Mouse (Mus musculus) stomach, postnatal 0 days (tissue): ENCODE results near the gene Cmtm6. TPM values are rescaled to one million over a fixed set of nuclear protein-coding genes. Genes with fewer than 3 reads are reported as not detected.

Experiments used
- ATAC-seq: fragments of 200-750 bp; cut with Nextera tagmentation; 2 replicates; pipeline ENCODE4 v1.8.0; 2017; ENCODE audit not compliant: low FRiP score, low TSS enrichment
- DNase-seq: peaks from one replicate; pipeline ENCODE4 v3.0.0-alpha.2; 2016; ENCODE audit warnings: low spot score
- H3K27ac ChIP-seq: fragments of 300-500 bp; sonication (generic); replicated peaks from 2 replicates; pipeline ENCODE4 v1.5.1; 2014; ENCODE audit warnings: mild to moderate bottlenecking, control low read depth
- H3K27me3 ChIP-seq: fragments of 300-500 bp; sonication (generic); 2 replicates; pipeline ENCODE4 v1.6.1; 2014; ENCODE audit warnings: low read length; ENCODE audit not compliant: control insufficient read depth, insufficient read depth
- H3K36me3 ChIP-seq: fragments of 300-500 bp; sonication (generic); 2 replicates; pipeline ENCODE4 v1.6.1; 2014; ENCODE audit warnings: low read length, mixed read lengths; ENCODE audit not compliant: control insufficient read depth, insufficient read depth
- H3K4me1 ChIP-seq: fragments of 300-500 bp; sonication (generic); replicated peaks from 2 replicates; pipeline ENCODE4 v1.6.1; 2014; ENCODE audit warnings: antibody characterized with exemption; ENCODE audit not compliant: control insufficient read depth, insufficient read depth
- H3K4me2 ChIP-seq: fragments of 300-500 bp; sonication (generic); replicated peaks from 2 replicates; pipeline ENCODE4 v1.6.1; 2014; ENCODE audit warnings: low read depth, mild to moderate bottlenecking, control low read depth, moderate library complexity
- H3K4me3 ChIP-seq: fragments of 300-500 bp; sonication (generic); 2 replicates; pipeline ENCODE4 v1.5.1; 2014; ENCODE audit warnings: low read depth, low read length, control low read depth
- H3K9ac ChIP-seq: fragments of 300-500 bp; sonication (generic); 2 replicates; pipeline ENCODE4 v1.6.1; 2014; ENCODE audit warnings: mild to moderate bottlenecking, low read length, control low read depth, mixed read lengths
- H3K9me3 ChIP-seq: fragments of 300-500 bp; sonication (generic); 2 replicates; pipeline ENCODE4 v1.6.1; 2016; ENCODE audit warnings: low read length; ENCODE audit not compliant: control insufficient read depth
- CTCF ChIP-seq: IDR thresholded peaks from 2 replicates; pipeline ENCODE4 v1.5.1; 2016; ENCODE audit warnings: antibody characterized with exemption, low read depth, mild to moderate bottlenecking, moderate library complexity
- EP300 ChIP-seq: optimal IDR thresholded peaks from 2 replicates; pipeline ENCODE3; 2016; ENCODE audit warnings: antibody characterized with exemption
- WGBS: fragments of 180-500 bp; shearing (Covaris S2); extraction: QIAGEN DNeasy Blood & Tissue Kit; methylation state at CpG from one replicate; pipeline ENCODE4 v1.1.7; 2014; 5-methylcytosine and 5-hydroxymethylcytosine counted together
- polyA plus RNA-seq: library from polyadenylated mRNA; unstranded; fragments of >200 nt; fragmentation: Nextera tagmentation; extraction: Ambion mirVana; gene quantifications from 2 replicates; pipeline ENCODE4 v1.2.1, GENCODE M21; 2015

Cmtm6 gene
- polyA plus RNA-seq, 1 experiment from 2014 or later = 50.9 TPM

DNA sequence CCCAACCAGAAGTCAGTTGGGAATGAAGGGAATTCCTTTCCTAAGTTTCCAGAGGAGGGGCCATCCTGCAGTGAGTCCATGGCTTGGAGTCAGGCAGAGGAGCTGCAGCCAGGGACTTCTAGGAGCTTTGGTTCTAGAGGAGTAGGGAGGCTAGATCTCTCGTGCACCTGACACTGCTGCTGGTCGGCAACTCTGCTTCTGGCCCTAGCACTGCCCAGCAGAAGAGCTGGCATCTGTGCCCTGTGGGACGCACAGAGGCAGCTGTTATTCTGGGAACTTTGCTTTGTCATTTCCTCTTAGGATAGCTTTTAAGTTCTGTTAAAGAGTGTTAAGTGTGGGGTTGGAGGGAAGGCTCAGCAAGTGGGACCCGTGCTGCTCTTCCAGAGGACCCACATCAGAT lies 14.7 kb downstream of the Cmtm6 start:
- H3K9me3 ChIP-seq = no peaks in the 10 kb centered on the region
- no peak overlapping the region for H3K4me3 ChIP-seq
- H3K4me1 ChIP-seq = no peaks in the 10 kb centered on the region
- ATAC-seq (no peak), DNase-seq (no peak)
- 69% methylated on average over 4 of the region's 4 CpGs for WGBS
- H3K27ac ChIP-seq = no peak overlapping the region
- H3K4me2 ChIP-seq = no peak overlapping the region
- TF ChIP-seq CTCF (no peak), EP300 (no peak)
- no peaks in the 10 kb centered on the region for H3K27me3 ChIP-seq
- H3K9ac ChIP-seq = no peak overlapping the region
- H3K36me3 ChIP-seq = peaks cover 7% of the 10 kb centered on the region

DNA sequence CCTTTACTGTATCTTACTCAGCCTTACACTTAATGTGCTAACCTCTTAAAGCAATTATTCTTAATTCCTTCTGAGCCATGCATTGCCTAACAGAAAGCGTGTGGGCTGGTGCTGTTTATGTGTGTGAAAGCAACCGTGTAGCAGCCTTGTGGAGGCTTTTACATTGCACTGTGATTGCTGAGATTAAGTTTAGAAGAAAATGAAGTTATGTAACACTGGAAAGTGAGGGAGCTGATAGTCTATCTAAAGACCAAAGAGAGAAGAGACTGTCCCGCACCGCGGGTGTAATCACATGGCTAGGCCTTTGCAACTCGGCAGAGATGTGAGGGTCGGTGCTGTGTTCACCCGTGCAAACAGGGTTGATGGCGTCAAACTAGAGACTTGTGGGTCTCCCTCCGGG lies 16.1 kb downstream of the Cmtm6 start:
- 82% methylated on average over 10 of the region's 10 CpGs for WGBS
- H3K27me3 ChIP-seq = no peaks in the 10 kb centered on the region
- no peak overlapping the region for H3K4me3 ChIP-seq
- no peak for TF ChIP-seq EP300
- TF ChIP-seq CTCF = no peak
- H3K4me2 ChIP-seq = no peak overlapping the region
- peaks cover 7% of the 10 kb centered on the region; the same call in 1 of the 2 replicates for H3K36me3 ChIP-seq
- no peaks in the 10 kb centered on the region for H3K9me3 ChIP-seq
- H3K9ac ChIP-seq = no peak overlapping the region
- DNase-seq (no peak), ATAC-seq (no peak)
- no peaks in the 10 kb centered on the region for H3K4me1 ChIP-seq
- no peak overlapping the region for H3K27ac ChIP-seq

DNA sequence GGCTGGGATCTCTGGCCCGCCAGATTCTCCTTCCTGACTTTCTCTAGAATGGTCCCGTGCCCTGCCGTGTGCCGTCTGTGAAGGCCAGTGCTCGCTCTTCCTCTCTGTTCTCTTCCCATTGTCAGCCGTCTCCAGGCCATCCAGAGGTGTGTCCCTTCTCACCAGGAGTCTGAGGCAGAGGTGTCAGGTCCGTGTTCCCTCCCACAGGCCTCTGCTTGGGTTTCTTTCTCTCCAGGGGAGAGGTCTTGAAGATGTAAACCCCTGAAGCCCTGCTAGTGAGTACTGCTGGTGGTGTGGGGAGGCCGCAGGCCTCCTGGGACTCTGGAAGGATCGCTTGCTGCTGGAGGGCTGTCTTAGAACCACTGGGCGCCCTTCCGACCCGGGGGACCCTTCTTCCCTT lies 16.6 kb downstream of the Cmtm6 start:
- Histone ChIP-seq H3K4me3 (no peak overlapping the region), H3K27ac (no peak overlapping the region), H3K4me2 (no peak overlapping the region), H3K36me3 (peaks cover 7% of the 10 kb centered on the region; the same call in 1 of the 2 replicates), H3K27me3 (no peaks in the 10 kb centered on the region), H3K9me3 (no peaks in the 10 kb centered on the region), H3K4me1 (no peaks in the 10 kb centered on the region), H3K9ac (no peak overlapping the region)
- no peak for ATAC-seq
- DNase-seq = no peak
- no peak for TF ChIP-seq EP300
- TF ChIP-seq CTCF = no peak
- WGBS = 81% methylated on average over 12 of the region's 12 CpGs

DNA sequence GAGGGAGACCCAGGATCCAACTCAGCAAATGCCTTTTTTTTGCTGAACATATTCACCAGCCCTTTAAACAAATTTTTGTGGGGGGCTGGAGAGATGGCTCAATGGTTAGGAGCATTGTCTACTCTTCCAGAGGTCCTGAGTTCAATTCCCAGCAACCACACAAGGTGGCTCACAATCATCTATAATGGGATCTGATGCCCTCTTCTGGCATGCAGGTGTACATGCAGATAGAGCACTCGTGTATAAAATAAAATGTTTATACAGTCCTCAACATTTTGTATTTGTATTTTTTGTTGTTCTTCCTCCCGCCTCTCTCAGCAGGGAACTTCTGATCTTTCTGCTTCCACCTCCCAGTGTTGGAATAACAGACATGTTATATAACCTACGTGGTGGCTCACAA lies 20.7 kb downstream of the Cmtm6 start:
- no peaks in the 10 kb centered on the region for H3K9me3 ChIP-seq
- ATAC-seq (no peak), DNase-seq (no peak)
- no peaks in the 10 kb centered on the region for H3K27me3 ChIP-seq
- H3K36me3 ChIP-seq = peaks cover 5% of the 10 kb centered on the region; the same call in 1 of the 2 replicates
- H3K9ac ChIP-seq = no peak overlapping the region
- 83% methylated on average over 3 of the region's 3 CpGs for WGBS
- TF ChIP-seq EP300 (no peak), CTCF (peak; percentile 53)
- H3K4me2 ChIP-seq = no peak overlapping the region
- H3K27ac ChIP-seq = no peak overlapping the region
- no peak overlapping the region for H3K4me3 ChIP-seq
- no peaks in the 10 kb centered on the region for H3K4me1 ChIP-seq

DNA sequence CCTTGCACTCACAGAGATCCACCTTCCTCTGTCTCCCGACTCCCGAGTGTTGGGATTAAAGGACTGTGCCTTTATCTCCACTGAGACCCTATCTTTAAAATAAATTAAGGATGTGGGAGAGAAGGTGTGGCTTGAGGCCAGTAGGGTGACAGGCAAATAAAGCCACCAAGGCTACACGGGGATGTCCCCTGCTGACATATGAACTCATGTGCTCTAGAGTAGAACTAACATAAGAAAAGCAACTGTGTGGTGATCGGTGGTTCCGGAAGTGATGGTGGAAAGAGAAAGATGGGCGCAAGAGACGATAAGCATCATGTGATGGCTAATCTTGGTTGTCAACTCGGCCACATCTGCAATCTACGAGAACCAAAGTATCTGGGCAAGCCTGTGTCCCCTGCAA lies 21.4 kb downstream of the Cmtm6 start:
- no peak overlapping the region for H3K4me3 ChIP-seq
- ATAC-seq (0 out of 2 replicates have a peak, but pooled peaks have one; percentile 5), DNase-seq (no peak)
- H3K4me2 ChIP-seq = no peak overlapping the region
- no peaks in the 10 kb centered on the region for H3K9me3 ChIP-seq
- H3K27ac ChIP-seq = no peak overlapping the region
- H3K36me3 ChIP-seq = peaks cover 5% of the 10 kb centered on the region; the same call in 1 of the 2 replicates
- H3K4me1 ChIP-seq = no peaks in the 10 kb centered on the region
- WGBS = 69% methylated on average over 9 of the region's 9 CpGs
- no peaks in the 10 kb centered on the region for H3K27me3 ChIP-seq
- H3K9ac ChIP-seq = 0 out of 2 replicates have a peak overlapping the region, but pooled peaks have one; percentile 18
- TF ChIP-seq CTCF = no peak
- TF ChIP-seq EP300 = no peak

DNA sequence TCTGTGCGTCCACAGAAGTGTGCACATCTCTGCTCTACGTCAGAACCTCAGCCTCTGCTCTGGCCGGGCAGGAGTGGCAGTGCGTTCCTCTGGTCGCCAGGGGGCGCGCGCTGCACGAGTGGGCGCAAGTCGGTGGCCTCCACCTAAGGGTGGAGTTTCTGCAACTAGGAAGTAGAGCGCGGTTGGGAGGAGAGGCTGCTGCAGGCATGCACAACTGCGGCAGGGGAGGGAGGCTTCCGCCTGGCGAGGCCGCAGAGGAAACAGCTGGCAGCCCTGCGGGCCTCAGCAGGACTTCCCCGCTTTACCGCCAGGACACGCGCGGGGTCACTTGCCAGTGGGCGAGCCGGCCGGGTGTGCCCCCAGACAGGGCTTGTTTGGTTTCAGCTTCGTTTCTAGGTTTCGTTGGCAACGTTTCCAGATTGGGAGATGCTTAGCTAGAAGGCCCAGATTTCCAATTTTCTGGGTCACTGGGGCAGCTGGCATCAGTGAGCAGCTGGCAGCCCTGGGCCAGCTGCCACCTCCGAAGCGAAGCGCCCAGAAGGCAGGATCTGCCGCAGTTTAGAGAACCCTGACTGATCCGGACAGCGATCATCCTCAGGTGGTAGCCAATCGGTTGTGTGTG lies 22.1 kb downstream of the Cmtm6 start:
- ATAC-seq (peak; percentile 95), DNase-seq (peak; percentile 93)
- Histone ChIP-seq H3K27me3 (no peaks in the 10 kb centered on the region), H3K27ac (peak overlapping the region; percentile 76; the same call in 1 of the 2 replicates), H3K4me3 (peak overlapping the region; percentile 58), H3K9ac (peak overlapping the region; percentile 71), H3K36me3 (peaks cover 3% of the 10 kb centered on the region; the same call in 1 of the 2 replicates), H3K4me2 (peak overlapping the region; percentile 72), H3K4me1 (no peaks in the 10 kb centered on the region), H3K9me3 (no peaks in the 10 kb centered on the region)
- 7% methylated on average over 36 of the region's 36 CpGs for WGBS
- TF ChIP-seq CTCF (peak; percentile 100), EP300 (no peak)
